Mouse (Mus musculus) bone marrow macrophage, adult 2 months (primary cell): ENCODE measurements around the gene 6030452D12Rik.

Source experiments
- CTCF ChIP-seq: IDR thresholded peaks from 2 replicates; pipeline ENCODE4 v1.5.1; 2012; ENCODE audit warnings: low read depth, mild to moderate bottlenecking, low read length, moderate library complexity
- POLR2A ChIP-seq: IDR thresholded peaks from 2 replicates; pipeline ENCODE4 v1.6.1; 2012; ENCODE audit warnings: mild to moderate bottlenecking, low read depth, low read length, borderline replicate concordance

- TF ChIP-seq CTCF (no peak), POLR2A (no peak)
These were observed 47.4 kb upstream of the 6030452D12Rik start for GRCm38 (mm10) chr8:106452701-106453481.
